8 mouse cellular contexts compared by ENCODE assay signal in the genomic region with DNA sequence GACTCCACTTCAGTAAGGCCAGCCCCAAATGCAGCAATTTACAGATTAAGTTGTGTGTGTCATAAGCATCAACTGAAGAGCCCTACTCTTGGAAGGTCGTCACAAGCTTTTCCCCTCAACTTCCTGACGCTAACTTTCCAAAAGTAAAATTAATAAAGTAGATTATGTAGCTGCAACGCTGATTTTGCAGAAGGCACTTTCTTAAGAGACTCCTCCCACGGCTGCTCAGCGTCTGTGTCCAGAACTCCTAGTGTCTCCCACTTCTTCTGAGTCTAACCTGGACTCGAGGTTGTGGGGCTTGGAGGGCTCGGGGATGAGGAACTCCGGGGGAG. TPM values are rescaled to one million over a fixed set of nuclear protein-coding genes. Genes with fewer than 3 reads are reported as not detected.
DNase-seq lines count a peak whose midpoint lies in the region; ATAC-seq and TF ChIP-seq lines count a peak whose summit lies in the region.

No protein-coding gene starts in this region.

- peak overlapping the region; percentile 97 for H3K9ac ChIP-seq in kidney, postnatal 0 days (ENCODE audit: low read depth, low read length)
- peak overlapping the region; percentile 97 for H3K9ac ChIP-seq in hindbrain, embryonic 14.5 days
- H3K9ac ChIP-seq in midbrain, embryonic 15.5 days = peak overlapping the region; percentile 88

- peak; percentile 57 for DNase-seq in kidney, postnatal 0 days (ENCODE audit: low spot score)
- DNase-seq in kidney, adult 11 months = no peak
- no peak for DNase-seq in hindbrain, embryonic 14.5 days (ENCODE audit: low spot score)
- DNase-seq in urinary bladder, adult 18-20 months (ENCODE audit: low spot score in 2 of 2) = no peak
- no peak for DNase-seq in cerebellum, postnatal 36 days
- DNase-seq in layer of hippocampus, postnatal 10 days (ENCODE audit: low spot score in 2 of 2) = no peak

- no peaks in the 10 kb centered on the region for H3K36me3 ChIP-seq in kidney, postnatal 0 days (ENCODE audit: insufficient read depth, low read length)
- no peaks in the 10 kb centered on the region for H3K36me3 ChIP-seq in hindbrain, embryonic 14.5 days (replicated peaks; ENCODE audit: control insufficient read depth, insufficient read depth)
- no peaks in the 10 kb centered on the region for H3K36me3 ChIP-seq in midbrain, embryonic 15.5 days (replicated peaks)

- H3K4me1 ChIP-seq in kidney, postnatal 0 days (replicated peaks; ENCODE audit: insufficient read depth, low read length) = peaks cover 12% of the 10 kb centered on the region; the same call in 1 of the 2 replicates
- no peaks in the 10 kb centered on the region; the same call in 1 of the 2 replicates for H3K4me1 ChIP-seq in cortical plate, adult 2 months (ENCODE audit: control insufficient read depth, insufficient read depth, low read length)
- peaks cover 15% of the 10 kb centered on the region for H3K4me1 ChIP-seq in hindbrain, embryonic 14.5 days (replicated peaks; ENCODE audit: control insufficient read depth, insufficient read depth, low read length)
- H3K4me1 ChIP-seq in midbrain, embryonic 15.5 days = peaks cover 13% of the 10 kb centered on the region

- no peak; the same call in 1 of the 2 replicates for ATAC-seq in kidney, postnatal 0 days (replicated peaks; ENCODE audit: low FRiP score, low read depth)
- ATAC-seq in hindbrain, embryonic 14.5 days (ENCODE audit: low FRiP score) = no peak
- no peak; the same call in 1 of the 2 replicates for ATAC-seq in midbrain, embryonic 15.5 days (replicated peaks)

- under 1% methylated on average over 8 of the region's 8 CpGs for WGBS in kidney, postnatal 0 days
- 1% methylated on average over 8 of the region's 8 CpGs for WGBS in hindbrain, embryonic 14.5 days
- WGBS in midbrain, embryonic 15.5 days = under 1% methylated on average over 8 of the region's 8 CpGs

- no peak for TF ChIP-seq POLR2A in cortical plate, adult 2 months (IDR thresholded peaks at IDR 0.05; ENCODE audit: extremely low read depth, insufficient read depth, low read length)

- peak overlapping the region; percentile 94 for H3K4me2 ChIP-seq in kidney, postnatal 0 days (ENCODE audit: low read length)
- peak overlapping the region; percentile 87 for H3K4me2 ChIP-seq in hindbrain, embryonic 14.5 days (replicated peaks)
- H3K4me2 ChIP-seq in midbrain, embryonic 15.5 days = peak overlapping the region; percentile 88

- H3K4me3 ChIP-seq in kidney, postnatal 0 days (replicated peaks; ENCODE audit: low read depth, low read length) = peak overlapping the region; percentile 92
- H3K4me3 ChIP-seq in cortical plate, adult 2 months (ENCODE audit: insufficient read depth, low read length) = peak overlapping the region; percentile 98
- H3K4me3 ChIP-seq in hindbrain, embryonic 14.5 days (replicated peaks; ENCODE audit: low read length) = peak overlapping the region; percentile 94
- H3K4me3 ChIP-seq in midbrain, embryonic 15.5 days = peak overlapping the region; percentile 94

- H3K27ac ChIP-seq in kidney, postnatal 0 days = peak overlapping the region; percentile 99
- no peak overlapping the region for H3K27ac ChIP-seq in cortical plate, adult 2 months (ENCODE audit: insufficient read depth, low read length)
- H3K27ac ChIP-seq in hindbrain, embryonic 14.5 days = peak overlapping the region; percentile 92; the same call in 1 of the 2 replicates
- H3K27ac ChIP-seq in midbrain, embryonic 15.5 days = peak overlapping the region; percentile 88

- no peaks in the 10 kb centered on the region for H3K27me3 ChIP-seq in kidney, postnatal 0 days (ENCODE audit: insufficient read depth, low read length)
- H3K27me3 ChIP-seq in hindbrain, embryonic 14.5 days (ENCODE audit: control insufficient read depth, insufficient read depth, low read length) = no peaks in the 10 kb centered on the region
- H3K27me3 ChIP-seq in midbrain, embryonic 15.5 days (replicated peaks) = 0 out of 2 replicates have a peak, but pooled peaks cover 3% of the 10 kb centered on the region

- H3K9me3 ChIP-seq in kidney, postnatal 0 days (replicated peaks; ENCODE audit: low read length) = no peaks in the 10 kb centered on the region
- no peaks in the 10 kb centered on the region for H3K9me3 ChIP-seq in hindbrain, embryonic 14.5 days (ENCODE audit: control insufficient read depth, low read length)
- no peaks in the 10 kb centered on the region for H3K9me3 ChIP-seq in midbrain, embryonic 15.5 days

- no peak for TF ChIP-seq CTCF in kidney, postnatal 0 days (IDR thresholded peaks at IDR 0.05; ENCODE audit: low read depth)
- no peak for TF ChIP-seq CTCF in cortical plate, adult 2 months (IDR thresholded peaks at IDR 0.05; ENCODE audit: extremely low read depth, insufficient read depth, low read length)

RNA-seq across cellular contexts. Expression of gene Galnt7, which starts 1.5 kb away (rescaled TPM):
- polyA plus RNA-seq in kidney, postnatal 0 days (2015; fragmentation: Nextera tagmentation; extraction: Ambion mirVana) = 14.9 and 16.9 TPM in 2 replicates
- polyA plus RNA-seq in cortical plate, adult 2 months (2012; rRNA removed) = 5.6 and 6.0 TPM in 2 replicates
- 14.0 and 14.6 TPM in 2 replicates for polyA plus RNA-seq in hindbrain, embryonic 14.5 days (2014; fragmentation: Nextera tagmentation; extraction: Ambion mirVana)
- 8.9 and 9.7 TPM in 2 replicates for polyA plus RNA-seq in midbrain, embryonic 15.5 days (2015; fragmentation: Nextera tagmentation; extraction: Ambion mirVana)
- total RNA-seq in layer of hippocampus, postnatal 10 days (2021) = 10 to 100 TPM; 11.7 to 11.8 TPM
